Mouse (Mus musculus) MEL (cell line): ENCODE measurements around the gene Enpep. TPM values are rescaled to one million over a fixed set of nuclear protein-coding genes. Genes with fewer than 3 reads are reported as not detected.

Source experiments
- DNase-seq: peaks from one replicate; pipeline ENCODE4 v3.0.0; 2011; ENCODE audit warnings: low read depth, low spot score
- H3K27ac ChIP-seq: 2 replicates; pipeline ENCODE4 v1.5.1; 2012; ENCODE audit warnings: low read depth, mild to moderate bottlenecking, control low read depth, low read length, moderate library complexity; ENCODE audit not compliant: control insufficient read depth
- H3K27me3 ChIP-seq, 2 experiments: fragments of 150-350 bp in 1 of 2; sonication (generic) in 1 of 2; 2 replicates each; pipeline ENCODE4 v1.6.1; 2012; ENCODE audit warnings: low read length in 2 of 2, mild to moderate bottlenecking in 2 of 2, improper control_type of control experiment in 1 of 2, moderate library complexity in 1 of 2; ENCODE audit not compliant: insufficient read depth in 2 of 2, control insufficient read depth in 1 of 2
- H3K36me3 ChIP-seq, 2 experiments: 2 replicates each; pipeline ENCODE4 v1.6.1; 2012 to 2014; ENCODE audit warnings: low read length in 2 of 2, improper control_type of control experiment in 1 of 2, inconsistent platforms in 1 of 2, mild to moderate bottlenecking in 1 of 2; ENCODE audit not compliant: insufficient read depth in 2 of 2, control insufficient read depth in 1 of 2
- H3K4me1 ChIP-seq, 2 experiments: fragments of 150-350 bp in 1 of 2; sonication (generic) in 1 of 2; 2 replicates each; pipeline ENCODE4 v1.6.1; 2012; ENCODE audit warnings: low read length in 2 of 2, improper control_type of control experiment in 1 of 2, mild to moderate bottlenecking in 1 of 2; ENCODE audit not compliant: insufficient read depth in 2 of 2, control insufficient read depth in 1 of 2
- H3K4me3 ChIP-seq, 2 experiments: fragments of 150-350 bp in 1 of 2; sonication (generic) in 1 of 2; 2 replicates each; pipeline ENCODE4 v1.5.1; 2012; ENCODE audit warnings: low read depth in 2 of 2, low read length in 2 of 2, mild to moderate bottlenecking in 2 of 2, moderate library complexity in 2 of 2, control low read depth in 1 of 2, improper control_type of control experiment in 1 of 2; ENCODE audit not compliant: control insufficient read depth in 1 of 2, insufficient read depth in 1 of 2
- H3K79me2 ChIP-seq: 2 replicates; pipeline ENCODE4 v1.6.1; 2012; ENCODE audit warnings: mild to moderate bottlenecking, low read length, moderate library complexity; ENCODE audit not compliant: control insufficient read depth, poor library complexity, insufficient read depth
- H3K9ac ChIP-seq: 2 replicates; pipeline ENCODE4 v1.6.1; 2012; ENCODE audit warnings: low read depth, mild to moderate bottlenecking, control low read depth, low read length, moderate library complexity; ENCODE audit not compliant: control insufficient read depth, poor library complexity, severe bottlenecking
- H3K9me3 ChIP-seq: fragments of 150-350 bp; sonication (generic); replicated peaks from 2 replicates; pipeline ENCODE4 v1.6.1; 2012; ENCODE audit warnings: mild to moderate bottlenecking, low read length, improper control_type of control experiment, moderate library complexity; ENCODE audit not compliant: insufficient read depth
- BHLHE40 ChIP-seq: IDR thresholded peaks from 2 replicates; pipeline ENCODE4 v1.6.1; 2012; ENCODE audit warnings: low read depth, mild to moderate bottlenecking, inconsistent platforms, low read length, improper control_type of control experiment, borderline replicate concordance
- CHD2 ChIP-seq: IDR thresholded peaks from 2 replicates; pipeline ENCODE4 v1.6.1; 2011; ENCODE audit warnings: low read length, improper control_type of control experiment
- CTCF ChIP-seq, 3 experiments: IDR thresholded peaks in 2 of 3; conservative IDR thresholded peaks in 1 of 3; 2 replicates each; pipeline ENCODE4 v1.5.1; 2011 to 2012; ENCODE audit warnings: low read length in 3 of 3, low read depth in 2 of 3, mild to moderate bottlenecking in 2 of 3, improper control_type of control experiment in 1 of 3, inconsistent platforms in 1 of 3, mixed read lengths in 1 of 3, moderate library complexity in 1 of 3; ENCODE audit not compliant: control insufficient read depth in 1 of 3, insufficient read depth in 1 of 3, poor library complexity in 1 of 3, severe bottlenecking in 1 of 3
- E2F4 ChIP-seq: IDR thresholded peaks from 2 replicates; pipeline ENCODE4 v1.6.1; 2011; ENCODE audit warnings: low read depth, low read length, improper control_type of control experiment, borderline replicate concordance
- ELF1 ChIP-seq: IDR thresholded peaks from 2 replicates; pipeline ENCODE4 v1.6.1; 2014; ENCODE audit warnings: low read depth, mild to moderate bottlenecking, inconsistent platforms, low read length, improper control_type of control experiment, moderate library complexity
- ETS1 ChIP-seq: IDR thresholded peaks from 2 replicates; pipeline ENCODE4 v1.6.1; 2012; ENCODE audit warnings: low read depth, mild to moderate bottlenecking, inconsistent platforms, low read length, improper control_type of control experiment, moderate library complexity
- GATA1 ChIP-seq: IDR thresholded peaks from 2 replicates; pipeline ENCODE4 v1.6.1; 2011; ENCODE audit warnings: low read depth, low read length, improper control_type of control experiment
- HCFC1 ChIP-seq: IDR thresholded peaks from 2 replicates; pipeline ENCODE4 v1.6.1; 2012; ENCODE audit warnings: low read depth, mild to moderate bottlenecking, inconsistent platforms, low read length, improper control_type of control experiment, moderate library complexity
- KAT2A ChIP-seq: conservative IDR thresholded peaks from 2 replicates; pipeline ENCODE4 v1.6.1; 2012; ENCODE audit warnings: low read depth, low read length, improper control_type of control experiment, inconsistent platforms
- MAX ChIP-seq: IDR thresholded peaks from 2 replicates; pipeline ENCODE4 v1.6.1; 2011; ENCODE audit warnings: low read length, improper control_type of control experiment
- MAZ ChIP-seq: IDR thresholded peaks from 2 replicates; pipeline ENCODE4 v1.6.1; 2012; ENCODE audit warnings: low read depth, mild to moderate bottlenecking, inconsistent platforms, low read length, improper control_type of control experiment
- NELFE ChIP-seq: IDR thresholded peaks from 2 replicates; pipeline ENCODE4 v1.6.1; 2011; ENCODE audit warnings: low read depth, low read length, improper control_type of control experiment
- NRF1 ChIP-seq: IDR thresholded peaks from 2 replicates; pipeline ENCODE4 v1.6.1; 2014; ENCODE audit warnings: low read depth, mild to moderate bottlenecking, inconsistent platforms, low read length, improper control_type of control experiment, moderate library complexity; ENCODE audit not compliant: poor library complexity, insufficient read depth, severe bottlenecking
- POLR2AphosphoS2 ChIP-seq: IDR thresholded peaks from 2 replicates; pipeline ENCODE4 v1.6.1; 2011; ENCODE audit warnings: low read length, improper control_type of control experiment
- POLR2AphosphoS5 ChIP-seq: IDR thresholded peaks from 2 replicates; pipeline ENCODE4 v1.6.1; 2012; ENCODE audit warnings: low read depth, borderline replicate concordance, mild to moderate bottlenecking, inconsistent platforms, low read length, moderate library complexity, mixed read lengths
- SMC3 ChIP-seq: IDR thresholded peaks from 2 replicates; pipeline ENCODE4 v1.6.1; 2011; ENCODE audit warnings: low read depth, low read length, improper control_type of control experiment
- TAL1 ChIP-seq: IDR thresholded peaks from 2 replicates; pipeline ENCODE4 v1.6.1; 2012; ENCODE audit warnings: mild to moderate bottlenecking, inconsistent platforms, low read length, moderate library complexity, mixed read lengths
- TBP ChIP-seq: IDR thresholded peaks from 2 replicates; pipeline ENCODE4 v1.8.0; 2011; ENCODE audit warnings: low read depth, low read length, improper control_type of control experiment
- TCF12 ChIP-seq: IDR thresholded peaks from 2 replicates; pipeline ENCODE4 v1.6.1; 2014; ENCODE audit warnings: low read depth, mild to moderate bottlenecking, inconsistent platforms, low read length, improper control_type of control experiment, moderate library complexity
- USF1 ChIP-seq: IDR thresholded peaks from 2 replicates; pipeline ENCODE4 v1.6.1; 2014; ENCODE audit warnings: low read depth, mild to moderate bottlenecking, inconsistent platforms, low read length, improper control_type of control experiment, moderate library complexity
- USF2 ChIP-seq, 2 experiments: IDR thresholded peaks; 2 replicates each; pipeline ENCODE4 v1.6.1; 2011 to 2012; ENCODE audit warnings: improper control_type of control experiment in 2 of 2, low read length in 2 of 2, borderline replicate concordance in 1 of 2, inconsistent platforms in 1 of 2, low read depth in 1 of 2, mild to moderate bottlenecking in 1 of 2; ENCODE audit not compliant: insufficient read depth in 1 of 2
- ZNF384 ChIP-seq: IDR thresholded peaks from 2 replicates; pipeline ENCODE4 v1.6.1; 2012; ENCODE audit warnings: low read depth, mild to moderate bottlenecking, inconsistent platforms, low read length, improper control_type of control experiment
- polyA plus RNA-seq, 2 experiments: library from polyadenylated mRNA; stranded (reverse) in 1 of 2; unstranded in 1 of 2; fragments of >175 nt in 1 of 2; fragments of >200 nt in 1 of 2; gene quantifications; 2 replicates each; pipeline versions ENCODE4 v1.2.1 to v1.2.4; 2012; ENCODE audit warnings: low replicate concordance in 2 of 2, low read depth in 1 of 2; ENCODE audit not compliant: insufficient read length in 2 of 2, insufficient read depth in 1 of 2, missing spikeins in 1 of 2
- total RNA-seq: library from RNA; depleted of rRNA; stranded (reverse); fragments of 300-350 nt; gene quantifications from 2 replicates; pipeline ENCODE4 v1.2.3, GENCODE M21; 2012

Gene Enpep
- total and polyA plus RNA-seq, 3 experiments = not detected

DNA sequence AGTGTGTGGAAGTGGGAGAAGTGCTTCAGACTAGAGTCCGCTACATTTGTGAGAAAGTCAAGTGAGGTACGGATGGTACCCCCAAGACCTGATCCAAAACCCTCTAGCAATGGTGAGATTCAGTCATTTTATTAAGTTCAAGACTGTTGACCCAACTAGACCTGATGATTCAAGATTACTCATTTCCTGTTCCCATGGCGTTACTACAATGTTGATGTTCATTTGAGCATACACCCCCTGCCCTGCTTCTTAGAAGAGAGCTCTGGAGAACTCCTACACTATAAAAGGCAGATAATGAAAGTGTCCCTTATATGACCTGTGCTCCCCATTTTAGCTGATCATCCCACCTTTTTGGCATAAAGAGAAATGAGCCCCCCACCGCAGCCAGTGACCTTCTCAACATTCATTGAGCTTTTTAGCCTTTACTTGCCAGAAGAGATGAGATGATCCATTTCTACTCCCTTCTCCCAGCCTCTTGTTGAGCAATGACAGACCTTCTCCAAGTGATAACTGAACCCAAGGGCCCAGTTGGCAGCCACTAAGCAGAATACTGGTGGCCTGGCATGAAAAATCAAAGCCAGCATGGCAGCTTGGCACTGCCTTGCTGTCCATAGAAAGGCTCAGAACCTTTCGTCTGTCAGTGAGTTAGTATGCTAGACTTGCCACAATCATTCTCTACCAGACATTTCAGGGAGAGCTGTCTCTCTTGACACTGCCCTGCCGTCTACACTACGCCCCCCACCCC lies 18.7 kb downstream of the Enpep start:
- TF ChIP-seq SMC3 = no peak
- TF ChIP-seq BHLHE40 = no peak
- no peak for TF ChIP-seq USF2 (IDR thresholded peaks at IDR 0.05; ENCODE audit: borderline replicate concordance in 1 of 2, insufficient read depth in 1 of 2, low read depth in 1 of 2, low read length in 2 of 2)
- no peak for TF ChIP-seq TBP
- TF ChIP-seq MAX = no peak
- TF ChIP-seq KAT2A = no peak
- no peak for TF ChIP-seq CHD2
- no peak for TF ChIP-seq E2F4
- no peak for TF ChIP-seq POLR2AphosphoS2
- no peak for TF ChIP-seq CTCF (IDR thresholded peaks at IDR 0.05 in 2 of 3, conservative IDR thresholded peaks at IDR 0.05 in 1 of 3; ENCODE audit: control insufficient read depth in 1 of 3, insufficient read depth in 1 of 3, low read depth in 2 of 3, low read length in 3 of 3, poor library complexity in 1 of 3, severe bottlenecking in 1 of 3)
- TF ChIP-seq GATA1 = no peak
- TF ChIP-seq ETS1 = no peak
- Histone ChIP-seq H3K4me1 (no peaks in the 10 kb centered on the region), H3K4me3 (no peak overlapping the region), H3K9me3 (no peaks in the 10 kb centered on the region), H3K9ac (no peak overlapping the region), H3K27ac (no peak overlapping the region), H3K36me3 (no peaks in the 10 kb centered on the region), H3K79me2 (no peaks in the 10 kb centered on the region), H3K27me3 (no peaks in the 10 kb centered on the region)
- no peak for DNase-seq

DNA sequence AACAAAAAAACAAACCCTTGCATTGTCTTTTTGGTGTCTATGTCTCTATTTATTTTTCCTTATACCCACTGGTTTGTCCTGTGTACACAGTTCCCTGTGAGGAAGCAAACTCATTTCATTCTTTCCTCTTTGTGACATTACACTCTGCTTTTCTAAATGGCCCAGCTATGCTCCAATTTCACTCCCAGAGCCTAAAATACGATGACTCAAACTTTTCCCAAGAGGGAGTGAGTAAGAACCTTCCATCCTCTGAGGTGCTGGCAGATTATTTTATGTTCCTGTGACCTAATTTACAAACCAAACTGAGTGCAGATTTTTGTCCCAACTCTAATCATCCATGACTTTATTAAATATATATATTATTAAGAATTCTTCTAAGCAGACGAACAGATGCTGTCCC lies 19.3 kb downstream of the Enpep start:
- Histone ChIP-seq H3K9ac (no peak overlapping the region), H3K9me3 (no peaks in the 10 kb centered on the region), H3K36me3 (no peaks in the 10 kb centered on the region), H3K4me3 (no peak overlapping the region), H3K4me1 (no peaks in the 10 kb centered on the region), H3K79me2 (no peaks in the 10 kb centered on the region), H3K27me3 (no peaks in the 10 kb centered on the region), H3K27ac (no peak overlapping the region)
- TF ChIP-seq MAZ = no peak
- no peak for TF ChIP-seq E2F4
- TF ChIP-seq ELF1 = no peak
- TF ChIP-seq TCF12 = no peak
- TF ChIP-seq USF1 = no peak
- TF ChIP-seq ZNF384 = no peak
- TF ChIP-seq POLR2AphosphoS2 = no peak
- TF ChIP-seq NELFE = no peak
- TF ChIP-seq KAT2A = no peak
- TF ChIP-seq HCFC1 = no peak
- no peak for TF ChIP-seq TAL1
- no peak for TF ChIP-seq CTCF (IDR thresholded peaks at IDR 0.05 in 2 of 3, conservative IDR thresholded peaks at IDR 0.05 in 1 of 3; ENCODE audit: control insufficient read depth in 1 of 3, insufficient read depth in 1 of 3, low read depth in 2 of 3, low read length in 3 of 3, poor library complexity in 1 of 3, severe bottlenecking in 1 of 3)
- TF ChIP-seq USF2 (IDR thresholded peaks at IDR 0.05; ENCODE audit: borderline replicate concordance in 1 of 2, insufficient read depth in 1 of 2, low read depth in 1 of 2, low read length in 2 of 2) = no peak
- TF ChIP-seq POLR2AphosphoS5 = no peak
- TF ChIP-seq ETS1 = no peak
- TF ChIP-seq NRF1 = no peak
- TF ChIP-seq CHD2 = no peak
- no peak for DNase-seq
